Mouse (Mus musculus) lung, postnatal 36 days (tissue): ENCODE data around the gene Chst12.

Experiments
- DNase-seq: peaks from one replicate; pipeline ENCODE4 v3.0.0; 2022; ENCODE audit warnings: mixed read lengths

Chst12 gene

DNA sequence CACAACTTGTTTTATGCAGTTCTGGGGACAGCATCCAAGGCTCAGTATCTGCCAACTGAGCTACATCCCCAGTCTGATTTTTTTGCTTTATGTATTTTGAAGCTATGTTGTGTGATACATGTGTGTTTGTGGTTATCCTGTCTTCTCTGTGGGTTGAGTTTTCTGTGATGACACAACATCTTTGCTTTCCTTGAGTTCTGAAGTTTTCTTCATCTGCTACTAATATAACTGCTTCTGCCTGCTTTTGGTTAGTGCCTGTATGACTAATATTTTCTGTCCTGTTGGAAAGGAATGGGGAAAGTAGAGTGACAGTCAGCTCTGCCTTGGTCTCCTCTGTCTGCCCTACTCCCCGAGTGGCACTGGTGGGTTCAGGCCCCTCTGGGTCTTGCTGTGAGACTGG, 15.8 kb downstream of the Chst12 start:
- DNase-seq: no peak

DNA sequence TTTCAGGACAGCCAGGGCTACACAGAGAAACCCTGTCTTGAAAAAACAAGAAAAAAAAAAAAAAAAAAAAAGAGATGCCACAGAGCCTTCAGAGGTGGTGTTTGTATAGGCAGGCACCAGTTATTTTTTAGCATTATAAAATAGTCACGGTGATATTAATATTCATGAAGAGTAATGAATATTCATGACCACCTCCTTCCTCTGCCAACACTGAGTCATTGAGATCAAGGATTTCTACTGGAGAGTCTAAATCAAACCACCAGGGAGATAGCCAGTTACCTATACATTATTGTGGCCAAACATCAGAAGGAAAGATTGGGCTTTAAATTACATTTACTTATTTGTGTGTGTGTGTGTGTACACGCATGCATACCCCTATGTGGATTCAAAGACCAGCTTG, 21.4 kb downstream of the Chst12 start:
- DNase-seq: no peak

DNA sequence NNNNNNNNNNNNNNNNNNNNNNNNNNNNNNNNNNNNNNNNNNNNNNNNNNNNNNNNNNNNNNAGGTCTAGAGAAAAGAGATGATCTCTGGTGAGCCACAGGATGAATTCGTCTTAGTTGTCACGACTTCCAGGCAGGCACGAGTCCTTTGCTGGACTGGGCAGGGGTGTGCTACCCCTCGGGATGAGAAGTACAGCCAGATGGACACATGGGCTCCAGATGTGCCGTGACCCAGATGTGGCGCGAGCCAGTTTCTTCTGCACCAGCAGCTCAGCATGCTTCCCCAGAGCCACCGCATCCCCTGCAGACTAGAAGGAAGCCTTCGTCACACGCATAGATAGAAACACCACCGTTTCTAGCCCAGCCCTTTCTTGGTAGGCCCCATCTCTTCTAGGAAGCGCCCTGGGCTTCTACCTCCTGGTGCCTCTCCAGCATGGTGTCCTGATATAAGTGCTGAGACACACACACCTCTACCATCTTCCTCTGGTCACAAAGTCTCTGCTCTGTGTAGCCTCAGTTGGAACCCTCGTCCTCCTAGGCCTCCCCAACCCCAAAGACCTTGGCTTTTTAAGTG, 32.8 kb downstream of the Chst12 start:
- DNase-seq: no peak

DNA sequence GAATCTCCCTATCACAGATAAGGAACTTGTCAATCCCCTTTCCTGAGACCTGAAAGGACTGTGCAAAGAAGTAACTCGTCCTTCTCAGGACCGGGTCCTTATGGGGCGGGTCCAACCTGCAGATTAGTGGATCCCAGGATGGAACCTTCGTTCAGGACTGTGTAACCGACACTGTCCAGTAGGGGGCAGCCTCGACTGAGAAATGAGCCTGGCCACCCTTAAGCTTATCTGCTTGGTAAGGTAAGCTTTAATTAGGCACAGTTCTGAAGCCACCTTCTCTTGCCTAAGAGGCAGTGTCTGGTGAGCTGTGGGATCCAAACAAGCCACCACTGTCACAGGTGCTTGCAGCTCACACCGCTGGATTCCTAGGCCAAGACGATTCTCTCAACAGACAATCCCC, 34.8 kb downstream of the Chst12 start:
- peak; percentile 90 for DNase-seq

DNA sequence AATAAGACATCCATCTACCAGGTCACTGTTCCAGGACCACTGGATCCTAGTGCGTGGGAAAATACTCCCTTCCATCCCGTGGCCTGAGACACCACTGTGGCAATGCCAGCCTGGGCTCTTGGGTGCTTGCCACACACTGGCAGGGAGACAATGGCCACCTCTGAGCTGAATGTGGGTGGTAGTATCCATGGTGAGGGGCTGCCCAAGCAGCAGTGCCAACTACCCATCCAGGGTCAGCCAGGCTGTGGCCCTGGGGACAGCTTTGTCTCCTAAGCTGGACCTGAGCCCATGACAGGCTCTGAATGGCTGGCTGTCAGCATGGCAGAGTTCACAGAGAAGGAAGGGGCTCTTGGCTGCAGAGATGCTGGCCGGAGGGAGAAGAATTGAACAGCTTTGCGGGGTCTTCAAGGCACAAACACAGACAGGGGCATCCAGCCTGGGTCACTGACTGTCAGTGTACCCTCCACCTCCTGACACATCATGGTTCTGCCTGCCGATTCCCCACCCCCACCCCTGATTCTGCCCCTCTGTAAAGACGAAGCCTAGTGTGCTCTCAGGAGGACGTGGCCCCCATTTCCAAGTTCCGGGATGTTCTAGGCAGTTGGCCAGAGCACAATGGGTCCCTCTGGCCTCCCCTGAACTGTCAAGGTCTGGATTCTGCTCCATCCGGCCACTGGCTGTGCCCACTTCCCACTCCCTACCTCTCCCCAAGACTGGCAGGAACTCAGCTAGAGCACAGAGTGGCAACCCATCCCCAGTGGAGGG, 37.6 kb downstream of the Chst12 start:
- DNase-seq: no peak

DNA sequence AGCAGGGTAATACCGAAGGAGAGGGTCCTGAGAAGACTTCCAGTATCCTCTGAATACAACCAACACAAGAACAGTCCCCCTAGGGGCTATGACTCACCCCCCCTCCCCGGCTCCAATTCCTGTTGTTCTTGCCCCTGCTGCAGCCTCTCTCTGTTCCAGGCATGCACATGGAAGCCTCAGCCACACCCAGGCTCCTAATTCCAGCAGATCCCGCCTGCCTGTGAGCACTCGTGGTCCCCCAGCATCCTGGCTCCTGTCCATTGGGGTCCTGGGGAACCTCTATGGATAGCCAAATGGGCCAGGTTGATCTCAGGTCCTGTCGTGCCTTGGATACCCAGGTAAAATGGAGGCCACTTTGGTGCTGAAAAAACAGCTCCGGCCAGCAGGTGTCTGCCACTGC, 40.3 kb downstream of the Chst12 start:
- DNase-seq: no peak

DNA sequence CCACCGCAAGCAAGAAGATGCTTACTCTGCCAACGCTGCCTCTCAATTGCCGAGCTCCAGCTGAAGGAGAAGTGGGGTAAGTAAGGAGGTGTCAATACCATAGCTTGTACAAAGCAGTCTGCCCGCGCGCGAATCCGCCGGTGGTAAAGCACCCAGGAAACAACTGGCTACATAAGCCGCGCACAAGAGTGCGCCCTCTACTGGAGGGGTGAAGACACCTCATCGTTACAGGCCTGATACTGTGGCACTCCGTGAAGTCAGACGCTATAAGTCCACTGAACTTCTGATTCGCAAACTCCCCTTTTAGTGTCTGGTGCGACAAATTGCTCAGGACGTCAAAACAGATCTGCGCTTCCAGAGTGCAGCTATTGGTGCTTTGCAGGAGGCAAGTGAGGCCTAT, 41.0 kb downstream of the Chst12 start:
- DNase-seq: no peak

DNA sequence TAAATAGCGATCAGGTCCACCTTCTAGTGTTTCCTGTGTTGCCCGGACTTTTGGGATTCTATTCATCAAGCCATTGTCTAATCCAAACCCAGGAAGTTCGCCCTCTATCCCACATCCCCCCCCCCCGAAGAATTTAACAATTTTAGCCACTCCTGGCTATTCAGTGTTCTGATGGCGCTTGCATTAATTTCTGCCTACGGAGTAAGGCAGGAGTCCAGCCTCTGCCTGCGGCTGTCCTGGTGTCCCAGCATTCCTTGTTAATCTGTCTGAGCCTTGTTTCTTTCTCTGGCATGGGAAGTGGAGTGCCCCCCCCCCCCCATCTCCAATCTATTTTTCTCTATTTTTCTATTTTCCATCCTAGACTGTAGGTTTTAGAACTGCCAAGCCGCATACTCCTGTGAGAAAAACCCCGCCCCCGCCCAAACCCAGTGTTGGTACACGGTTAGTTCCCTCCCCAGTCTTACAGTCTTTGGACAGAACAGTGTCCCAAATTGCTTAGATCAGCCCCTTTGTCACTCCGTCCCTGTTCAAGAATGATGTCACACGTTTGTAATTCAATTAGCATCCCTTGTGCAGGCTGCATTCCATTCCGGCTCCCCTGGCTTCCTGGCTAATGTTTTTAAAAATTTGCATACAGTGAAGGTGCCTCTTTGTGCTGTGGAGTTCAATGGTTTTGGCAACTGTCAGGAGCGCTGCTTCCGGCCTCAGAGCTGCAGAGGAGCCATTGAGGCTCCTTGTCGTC, 44.1 kb downstream of the Chst12 start:
- no peak for DNase-seq

DNA sequence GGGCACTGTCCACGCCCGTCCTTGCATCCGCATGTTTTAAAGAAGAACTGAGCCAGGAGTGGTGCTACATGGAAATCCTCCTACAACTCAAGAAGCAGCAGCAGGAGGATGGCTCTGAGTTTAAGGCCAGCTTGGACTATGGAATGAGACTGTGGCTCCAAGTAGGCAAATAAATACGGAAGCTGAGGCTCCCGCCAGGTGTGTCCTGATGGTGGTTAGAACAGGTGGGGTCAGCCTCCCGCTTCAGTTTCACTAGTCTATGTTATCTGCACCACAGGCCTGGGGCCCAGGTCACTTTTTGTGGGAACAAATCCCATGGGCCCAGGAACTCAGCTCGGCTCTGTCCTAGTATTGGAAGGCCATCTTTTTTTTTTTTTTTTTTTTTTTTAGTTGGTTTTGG, 48.4 kb downstream of the Chst12 start:
- no peak for DNase-seq

DNA sequence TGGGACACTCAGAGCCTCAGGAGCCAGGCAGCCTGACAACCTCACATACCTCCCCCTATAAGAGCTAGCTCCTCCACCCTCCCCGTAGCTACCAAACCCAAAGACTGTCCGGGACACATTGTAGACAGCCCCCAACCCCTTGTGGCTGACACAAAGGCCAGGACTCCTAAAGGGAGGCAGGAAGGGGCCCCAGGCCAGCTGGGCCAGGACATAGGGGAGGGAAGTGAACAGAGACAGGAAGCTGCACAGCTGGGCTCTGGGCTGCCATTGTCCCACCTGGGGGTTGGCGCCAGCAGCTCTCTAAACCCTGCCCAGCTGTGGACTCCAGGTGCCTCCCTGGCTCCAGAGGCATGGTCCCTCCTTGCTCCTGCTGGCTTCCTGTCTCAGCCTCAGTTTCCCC, 51.5 kb downstream of the Chst12 start:
- DNase-seq: no peak

DNA sequence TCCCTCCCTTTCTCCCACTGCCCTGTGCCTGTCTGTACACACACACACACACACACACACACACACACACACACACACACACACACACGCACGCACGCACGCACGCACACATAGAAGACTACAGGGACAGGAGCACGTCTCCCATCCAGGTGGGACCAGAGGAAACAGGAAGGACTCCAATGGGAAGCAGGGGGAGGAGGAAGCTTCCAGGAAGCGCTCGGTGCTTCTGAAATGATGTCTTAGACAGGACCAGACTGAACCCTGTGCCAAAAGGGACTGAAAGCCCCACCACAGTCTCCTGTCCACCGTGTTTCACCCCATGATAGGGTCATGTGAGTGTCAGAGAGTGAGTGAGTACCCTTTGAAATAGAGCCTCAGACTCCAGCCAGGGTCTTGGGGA, 57.3 kb downstream of the Chst12 start:
- DNase-seq: no peak

DNA sequence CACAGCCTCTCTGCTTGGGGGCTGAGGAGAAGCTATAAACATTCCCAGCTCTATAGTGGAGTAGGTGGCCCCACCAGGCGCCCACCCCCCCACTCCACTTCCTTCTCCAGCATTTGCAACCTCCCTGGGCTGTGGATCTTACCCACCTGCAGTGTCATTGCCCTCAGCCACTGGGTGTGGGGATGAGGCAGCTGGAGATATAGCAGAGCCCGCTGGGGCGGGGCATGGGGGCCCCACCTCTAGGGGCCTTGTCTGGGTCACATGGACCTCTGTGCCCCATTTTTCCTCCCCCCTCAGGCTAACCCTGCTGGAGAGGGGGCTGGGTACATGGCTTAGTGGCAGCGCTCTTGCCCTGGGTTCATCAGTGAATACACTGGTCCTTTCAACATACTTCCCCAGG, 59.5 kb downstream of the Chst12 start, which contains the start of gene Grifin:
TSS of gene Grifin (minus strand) at position 176 of the 400 bp plus-strand sequence.
- DNase-seq: no peak

DNA sequence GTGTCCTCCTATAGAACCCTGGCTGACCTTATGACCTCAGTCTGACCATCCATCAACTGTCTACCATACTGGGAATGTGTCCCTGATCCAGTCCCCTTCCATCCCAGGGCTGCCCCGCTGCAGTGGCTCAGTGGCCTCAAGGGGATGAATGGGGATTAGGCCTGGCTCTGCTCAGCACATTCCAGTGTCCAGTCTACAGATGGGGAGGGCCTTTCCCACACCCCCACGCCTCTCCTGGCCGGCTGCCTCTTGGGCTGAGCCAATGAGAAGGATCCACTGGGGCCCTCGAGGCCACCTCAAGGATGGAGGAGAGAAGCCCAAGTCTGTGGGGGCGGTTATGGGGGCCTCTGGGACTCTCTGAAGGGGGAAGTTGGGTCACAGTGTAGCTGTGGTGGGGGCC, 60.1 kb downstream of the Chst12 start:
- DNase-seq: no peak

DNA sequence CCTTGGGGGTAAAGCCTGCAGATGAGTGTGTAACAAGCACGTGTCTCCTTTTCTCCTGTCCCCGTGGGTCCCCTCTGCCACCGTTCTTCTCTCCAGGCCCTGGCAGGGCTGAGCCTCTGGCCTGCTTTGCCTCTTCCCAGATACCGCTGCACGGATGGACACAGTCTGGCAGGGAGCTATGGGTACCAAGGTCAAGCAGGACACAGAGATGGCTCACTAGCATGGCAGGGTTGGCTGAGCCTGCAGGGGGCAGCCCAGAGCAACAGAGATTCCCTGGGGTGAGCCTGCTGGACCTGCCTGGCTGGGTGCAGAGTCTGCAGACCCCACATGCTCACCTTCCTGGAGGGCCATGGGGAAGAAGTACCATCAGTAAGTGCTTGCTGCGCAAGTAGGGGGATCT, 60.5 kb downstream of the Chst12 start:
- DNase-seq: peak; percentile 65

DNA sequence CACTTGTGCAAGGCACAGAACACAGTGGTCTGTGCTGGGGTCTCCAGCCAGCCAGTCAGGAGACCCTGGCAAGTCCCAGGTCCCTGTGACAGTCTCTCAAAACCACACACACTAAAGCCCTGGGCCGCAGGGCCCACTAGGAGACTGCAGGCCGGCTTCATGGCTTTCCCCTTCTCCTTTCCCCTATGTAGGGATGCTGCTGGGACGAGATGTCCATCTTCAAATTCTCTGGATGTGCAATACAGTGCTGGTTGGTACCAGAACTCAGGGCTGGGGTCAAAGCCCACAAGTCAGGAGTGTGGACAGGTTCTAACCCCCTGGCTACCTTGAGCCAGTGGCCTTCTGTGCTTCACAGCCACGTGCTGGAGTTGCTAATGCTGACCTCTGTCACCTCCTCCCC, 60.9 kb downstream of the Chst12 start:
- no peak for DNase-seq

DNA sequence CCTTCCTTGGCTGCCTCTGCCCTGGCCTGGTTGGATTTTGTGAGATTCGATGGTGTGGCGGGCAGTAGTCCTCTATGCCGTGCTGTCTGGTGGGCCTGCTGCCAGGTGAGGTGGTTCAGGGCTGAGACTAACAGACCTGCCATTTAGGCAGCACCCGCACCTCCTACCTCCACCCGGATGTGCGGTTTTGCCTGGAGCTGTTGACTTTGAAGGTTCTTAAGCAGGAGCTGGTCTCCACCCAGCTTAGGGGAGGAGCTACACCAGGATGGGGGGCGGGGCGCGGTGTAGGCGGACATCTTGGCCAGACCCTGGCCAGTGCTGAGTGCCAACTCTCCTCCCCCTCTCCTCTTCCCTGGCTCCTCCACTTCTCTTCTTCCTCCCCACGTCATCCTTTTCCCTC, 62.0 kb downstream of the Chst12 start:
- peak; percentile 90 for DNase-seq

DNA sequence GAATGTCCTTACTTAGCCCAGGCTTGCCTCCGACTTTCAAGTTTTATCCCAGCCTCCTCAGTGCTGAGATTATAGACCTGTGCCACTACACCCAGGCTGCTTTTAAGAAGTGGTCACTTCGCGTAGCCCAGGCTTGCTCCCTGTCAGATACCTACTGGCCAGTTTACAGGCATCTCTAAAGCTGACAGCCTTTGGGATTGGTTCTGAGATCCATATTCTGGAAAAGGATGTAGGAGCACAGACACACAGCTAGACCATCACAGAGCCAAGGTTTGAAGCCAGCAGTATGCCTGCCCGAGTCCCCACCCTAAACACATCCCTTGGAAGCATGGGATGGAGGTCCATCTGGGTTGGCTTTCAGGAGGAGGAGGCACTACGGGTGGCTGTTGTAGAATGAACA, 62.4 kb downstream of the Chst12 start:
- no peak for DNase-seq

DNA sequence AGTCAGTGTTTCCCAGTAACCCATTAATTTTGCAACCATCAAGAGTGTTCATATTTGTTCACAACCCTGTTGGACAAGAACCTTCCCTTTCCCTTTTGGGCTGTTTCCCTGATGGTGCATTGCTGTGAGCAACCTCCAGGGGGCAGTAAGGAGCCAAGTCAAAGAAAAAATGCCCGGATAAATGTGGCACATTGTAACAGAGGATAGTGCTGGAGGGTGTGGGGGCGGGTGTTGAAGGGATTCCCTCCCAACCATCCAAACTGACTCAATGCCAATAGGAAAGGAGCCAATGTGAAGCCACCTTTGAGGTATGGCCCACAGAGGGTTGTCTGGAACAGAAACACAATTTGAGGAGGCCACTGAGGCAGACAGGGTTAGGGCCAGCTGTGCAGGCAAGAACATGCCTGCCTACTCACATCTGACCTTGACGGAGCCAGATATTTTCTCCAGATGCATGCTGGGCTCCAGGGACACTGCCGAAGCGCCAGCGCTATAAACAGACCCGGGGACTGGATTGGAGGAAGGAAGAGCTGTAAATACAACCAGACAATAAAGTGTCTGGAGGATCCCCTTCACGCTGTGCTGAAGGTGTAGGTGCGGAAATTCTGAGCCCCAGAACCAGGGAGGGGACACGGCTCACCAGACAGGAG, 63.1 kb downstream of the Chst12 start:
- DNase-seq: peak; percentile 77

DNA sequence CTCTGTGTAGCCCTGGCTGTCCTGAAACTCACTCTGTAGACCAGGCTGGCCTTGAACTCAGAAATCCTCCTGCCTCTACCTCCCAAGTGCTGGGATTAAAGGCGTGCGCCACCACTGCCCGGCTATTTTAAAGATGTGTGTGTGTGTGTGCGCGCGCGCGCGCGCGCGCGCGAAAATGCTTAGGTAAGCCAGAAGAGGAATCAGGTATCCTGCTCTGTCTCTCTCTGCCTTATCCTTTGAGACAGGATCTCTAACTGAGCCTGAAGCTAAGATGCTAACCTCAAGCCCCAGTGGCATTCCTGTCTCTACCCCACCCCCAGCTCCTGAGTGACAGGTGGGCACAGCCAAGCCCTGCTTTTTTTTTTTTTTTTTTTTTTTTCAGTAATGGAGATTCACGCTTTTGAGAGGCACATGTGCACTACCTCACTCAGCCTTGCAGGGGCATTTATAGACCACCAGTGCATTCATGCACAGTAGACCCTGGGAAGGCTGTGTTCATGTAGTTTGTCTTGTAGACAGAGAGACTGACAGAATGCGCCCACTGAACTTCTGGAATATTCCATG, 63.8 kb downstream of the Chst12 start:
- DNase-seq: no peak

DNA sequence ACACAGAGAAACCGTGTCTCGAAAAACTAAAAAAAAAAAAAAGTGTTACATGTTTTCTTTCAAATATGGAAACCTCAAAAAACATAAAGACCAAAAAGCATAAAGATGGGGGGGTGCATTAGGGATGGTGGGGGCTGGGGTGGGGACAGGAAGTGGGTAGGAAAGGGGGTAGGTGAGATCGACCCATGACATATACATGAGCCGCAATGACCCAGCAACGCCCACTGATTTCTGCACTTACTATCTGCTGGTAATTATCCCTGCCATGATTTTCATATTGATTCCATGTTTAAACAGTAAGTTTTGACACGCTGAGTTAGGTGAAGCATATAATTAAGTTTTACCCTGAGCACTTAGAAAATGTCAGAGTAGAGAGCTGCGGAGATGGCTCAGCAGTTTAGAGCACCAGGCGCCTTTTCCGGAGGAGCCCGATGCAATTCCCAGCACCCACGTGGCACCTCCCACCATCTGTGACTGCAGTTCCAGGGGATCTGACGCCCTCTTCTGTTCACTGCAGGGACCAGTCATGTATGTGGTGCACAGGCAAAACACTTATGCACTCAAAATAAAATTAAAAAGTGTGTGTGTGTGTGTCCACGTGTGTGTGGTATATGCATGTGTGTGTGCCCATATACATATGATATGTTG, 65.0 kb downstream of the Chst12 start:
- DNase-seq: no peak

DNA sequence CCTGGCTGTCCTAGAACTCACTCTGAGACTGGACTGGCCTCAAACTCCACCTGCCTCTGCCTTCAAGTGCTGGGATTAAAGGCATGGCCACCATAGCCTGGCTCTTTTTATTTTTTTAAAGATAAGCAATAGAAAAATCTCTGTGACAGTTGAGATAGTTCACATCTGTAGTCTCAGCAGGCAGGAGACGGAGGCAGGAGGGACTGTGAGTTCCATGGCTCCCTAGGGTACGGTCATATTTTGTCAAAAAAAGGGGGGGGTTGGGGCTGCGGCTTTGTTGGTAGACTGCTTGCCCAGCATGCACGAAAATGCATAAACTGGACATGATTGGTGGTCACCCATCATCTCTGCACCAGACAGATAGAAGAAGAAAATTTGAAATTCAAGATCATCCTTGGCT, 65.9 kb downstream of the Chst12 start:
- DNase-seq: no peak

DNA sequence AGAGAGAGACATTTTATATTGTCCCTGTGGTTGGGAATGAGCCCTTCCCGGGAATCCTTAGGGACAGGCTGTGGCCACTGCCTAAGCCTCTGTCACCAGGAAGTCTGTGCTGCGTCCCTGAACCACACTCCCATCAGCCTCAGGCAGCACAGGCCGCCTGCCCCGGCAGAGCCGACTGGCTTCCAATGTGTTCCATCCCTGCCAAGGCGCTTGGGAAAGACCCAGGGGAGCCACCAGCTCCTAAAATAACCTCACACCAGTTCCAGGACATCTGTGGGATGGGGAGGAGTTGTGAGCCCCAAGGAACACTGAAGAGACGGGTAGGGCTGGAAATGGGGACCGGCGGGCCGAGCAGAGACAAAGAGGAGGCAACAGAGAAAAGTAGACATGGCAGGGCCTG, 66.3 kb downstream of the Chst12 start:
- DNase-seq: peak; percentile 64

DNA sequence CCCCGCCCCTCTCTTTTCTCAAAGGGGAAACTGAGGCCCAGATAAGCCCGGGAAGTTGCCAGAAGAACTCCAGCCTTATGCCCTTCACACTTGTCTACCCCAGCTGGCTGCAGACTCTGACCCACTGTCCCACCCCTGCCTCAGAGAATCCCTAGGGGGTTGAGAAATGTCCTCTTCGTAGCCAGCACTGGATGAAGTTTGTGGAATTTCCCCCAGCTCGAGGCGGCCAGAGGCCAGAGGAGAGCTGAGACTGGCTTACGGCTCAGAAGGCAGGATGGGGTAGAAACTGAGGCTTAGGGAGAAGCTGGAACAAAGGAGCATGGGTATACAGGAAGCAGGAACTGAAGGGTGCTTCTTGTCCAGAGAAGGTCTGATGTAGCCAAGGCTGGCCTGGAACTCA, 67.3 kb downstream of the Chst12 start:
- peak; percentile 35 for DNase-seq
